Mouse (Mus musculus) limb, embryonic 14.5 days (tissue): Measurements from ENCODE around the gene Alk. TPM values are rescaled to one million over a fixed set of nuclear protein-coding genes. Genes with fewer than 3 reads are reported as not detected.

Experiments
- ATAC-seq: fragments of 200-750 bp; cut with Nextera tagmentation; 2 replicates; pipeline ENCODE4 v1.8.0; 2017; ENCODE audit warnings: low read depth, moderate number of reproducible peaks, moderate TSS enrichment; ENCODE audit not compliant: low FRiP score
- DNase-seq: peaks from one replicate; pipeline ENCODE4 v3.0.0-alpha.2; 2015; ENCODE audit warnings: low spot score
- H3K27ac ChIP-seq: fragments of 300-500 bp; sonication (generic); replicated peaks from 2 replicates; pipeline ENCODE4 v1.5.1; 2014; ENCODE audit warnings: low read depth, mild to moderate bottlenecking, low read length, moderate library complexity, mixed read lengths
- H3K27me3 ChIP-seq: fragments of 300-500 bp; sonication (generic); 2 replicates; pipeline ENCODE4 v1.6.1; 2014; ENCODE audit warnings: low read length, mixed read lengths; ENCODE audit not compliant: control insufficient read depth, insufficient read depth
- H3K36me3 ChIP-seq: fragments of 300-500 bp; sonication (generic); 2 replicates; pipeline ENCODE4 v1.6.1; 2014; ENCODE audit warnings: mild to moderate bottlenecking, low read length, moderate library complexity, mixed read lengths; ENCODE audit not compliant: control insufficient read depth, insufficient read depth
- H3K4me1 ChIP-seq: fragments of 300-500 bp; sonication (generic); 2 replicates; pipeline ENCODE4 v1.6.1; 2014; ENCODE audit warnings: antibody characterized with exemption, low read length, mixed read lengths; ENCODE audit not compliant: control insufficient read depth, insufficient read depth
- H3K4me2 ChIP-seq: fragments of 300-500 bp; sonication (generic); replicated peaks from 2 replicates; pipeline ENCODE4 v1.6.1; 2014; ENCODE audit warnings: low read depth, mild to moderate bottlenecking, low read length, moderate library complexity; ENCODE audit not compliant: severe bottlenecking
- H3K4me3 ChIP-seq: fragments of 300-500 bp; sonication (generic); replicated peaks from 2 replicates; pipeline ENCODE4 v1.5.1; 2014; ENCODE audit warnings: low read length
- H3K9ac ChIP-seq: fragments of 300-500 bp; sonication (generic); 2 replicates; pipeline ENCODE4 v1.6.1; 2014; ENCODE audit warnings: mild to moderate bottlenecking, low read depth, low read length, moderate library complexity; ENCODE audit not compliant: severe bottlenecking
- H3K9me3 ChIP-seq: fragments of 300-500 bp; sonication (generic); 2 replicates; pipeline ENCODE4 v1.6.1; 2016; ENCODE audit warnings: low read length; ENCODE audit not compliant: control insufficient read depth
- POLR2A ChIP-seq: fragments of 200-500 bp; IDR thresholded peaks from 2 replicates; pipeline ENCODE4 v1.8.0; 2012; ENCODE audit warnings: inconsistent platforms, mild to moderate bottlenecking, moderate library complexity, borderline replicate concordance; ENCODE audit not compliant: insufficient read depth, insufficient read length; ENCODE audit errors: extremely low read depth
- WGBS: fragments of 180-500 bp; shearing (Covaris S2); extraction: QIAGEN DNeasy Blood & Tissue Kit; methylation state at CpG from one replicate; pipeline ENCODE4 v1.1.7; 2014; 5-methylcytosine and 5-hydroxymethylcytosine counted together
- polyA plus RNA-seq, 2 experiments: library from polyadenylated mRNA; depleted of rRNA in 1 of 2; stranded (reverse) in 1 of 2; unstranded in 1 of 2; fragments of >200 nt; fragmentation: Nextera tagmentation in 1 of 2; extraction: Ambion mirVana in 1 of 2; gene quantifications; 2 replicates each; pipeline versions ENCODE4 v1.2.1 to v1.2.3; 2012 to 2014

Alk gene
- polyA plus RNA-seq, 2 experiments: 0.43 to 0.45 TPM

DNA sequence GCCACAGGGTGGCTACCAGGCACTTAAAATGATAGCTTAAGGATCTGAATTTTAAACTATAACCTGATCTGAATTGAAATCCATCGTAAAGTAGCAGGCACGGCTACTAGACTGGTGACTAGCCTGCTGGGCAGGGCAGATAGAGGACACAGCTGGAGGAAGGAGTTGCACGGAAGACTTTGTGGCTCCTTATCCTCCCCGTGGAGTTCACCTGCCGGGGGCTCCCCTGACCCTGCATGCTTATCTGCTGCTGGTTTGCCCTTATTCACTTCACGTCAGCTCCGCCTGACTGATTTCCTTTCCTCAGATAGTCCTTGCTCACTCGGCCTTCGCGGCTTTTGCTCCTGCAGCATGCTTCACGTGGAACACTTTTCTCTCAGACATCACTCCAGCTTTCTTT lies 484.1 kb downstream of the Alk start:
- Histone ChIP-seq H3K9me3 (peaks cover 12% of the 10 kb centered on the region; the same call in 1 of the 2 replicates), H3K4me1 (no peaks in the 10 kb centered on the region), H3K27ac (no peak overlapping the region), H3K4me3 (no peak overlapping the region), H3K9ac (no peak overlapping the region), H3K4me2 (no peak overlapping the region), H3K36me3 (no peaks in the 10 kb centered on the region), H3K27me3 (no peaks in the 10 kb centered on the region)
- DNase-seq (no peak), ATAC-seq (no peak)
- no peak for TF ChIP-seq POLR2A
- WGBS: 89% methylated on average over 11 of the region's 11 CpGs

DNA sequence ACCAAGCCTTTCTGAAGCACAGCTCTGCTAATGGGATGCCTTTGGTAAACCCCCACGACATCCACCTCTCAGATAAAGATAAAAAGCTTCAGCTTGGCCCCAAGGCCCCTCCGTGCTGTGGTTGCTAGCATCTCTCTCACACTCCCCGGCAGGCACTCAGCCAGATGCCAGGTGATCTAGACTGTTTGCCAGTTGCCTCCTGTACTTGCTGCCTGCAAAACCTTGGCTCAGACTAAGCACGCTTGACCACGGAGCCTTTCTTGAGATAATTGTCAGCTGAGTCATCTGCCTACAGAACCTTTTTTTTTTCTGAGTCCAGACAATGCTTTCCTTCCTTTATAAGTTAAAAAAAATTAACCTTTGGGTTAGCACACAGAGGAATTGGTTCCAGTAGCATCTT lies 486.1 kb downstream of the Alk start:
- H3K9ac ChIP-seq: no peak overlapping the region
- no peaks in the 10 kb centered on the region for H3K36me3 ChIP-seq
- 69% methylated on average over 5 of the region's 5 CpGs for WGBS
- no peak overlapping the region for H3K4me3 ChIP-seq
- peaks cover 7% of the 10 kb centered on the region; the same call in 1 of the 2 replicates for H3K9me3 ChIP-seq
- ATAC-seq: no peak
- no peaks in the 10 kb centered on the region for H3K4me1 ChIP-seq
- TF ChIP-seq POLR2A: no peak
- no peak for DNase-seq
- no peak overlapping the region for H3K4me2 ChIP-seq
- H3K27me3 ChIP-seq: no peaks in the 10 kb centered on the region
- no peak overlapping the region for H3K27ac ChIP-seq

DNA sequence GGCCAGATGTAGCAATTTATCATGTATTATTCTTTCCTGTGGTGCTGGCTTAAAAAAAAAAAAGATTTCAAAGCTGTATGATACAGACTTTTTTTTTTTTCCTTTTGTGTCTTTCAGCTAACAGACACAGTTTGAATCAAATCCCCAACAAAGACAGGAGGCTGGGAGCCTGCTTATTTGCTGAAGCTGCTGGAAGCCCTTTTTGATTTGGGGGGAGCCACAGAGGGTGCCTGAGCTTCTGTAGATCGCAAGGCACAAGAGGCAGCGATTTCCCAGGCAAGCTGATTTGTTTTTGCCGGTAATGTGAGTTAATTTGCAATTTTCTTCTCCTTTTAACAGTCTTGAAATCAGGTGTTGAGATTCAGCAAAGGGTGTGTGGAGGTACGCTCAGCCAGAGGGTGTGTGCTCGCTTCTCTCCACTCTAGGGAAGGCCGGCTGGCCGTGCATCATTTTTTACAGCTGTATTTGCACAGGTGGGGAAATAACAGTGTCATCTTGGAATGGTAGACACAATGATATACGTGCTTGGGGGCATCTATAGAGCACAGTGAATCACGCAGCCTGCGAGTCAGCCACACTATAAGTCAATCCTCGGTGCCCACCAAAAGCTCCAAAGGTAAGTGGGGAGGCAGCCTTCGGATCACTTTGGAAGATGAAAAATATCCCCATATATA lies 489.0 kb downstream of the Alk start:
- H3K27me3 ChIP-seq: no peaks in the 10 kb centered on the region
- H3K4me2 ChIP-seq: no peak overlapping the region
- 70% methylated on average over 12 of the region's 12 CpGs for WGBS
- H3K36me3 ChIP-seq: no peaks in the 10 kb centered on the region
- DNase-seq (no peak), ATAC-seq (no peak)
- H3K4me1 ChIP-seq: no peaks in the 10 kb centered on the region
- no peak for TF ChIP-seq POLR2A
- H3K9ac ChIP-seq: no peak overlapping the region
- H3K4me3 ChIP-seq: no peak overlapping the region
- no peaks in the 10 kb centered on the region for H3K9me3 ChIP-seq
- no peak overlapping the region for H3K27ac ChIP-seq

DNA sequence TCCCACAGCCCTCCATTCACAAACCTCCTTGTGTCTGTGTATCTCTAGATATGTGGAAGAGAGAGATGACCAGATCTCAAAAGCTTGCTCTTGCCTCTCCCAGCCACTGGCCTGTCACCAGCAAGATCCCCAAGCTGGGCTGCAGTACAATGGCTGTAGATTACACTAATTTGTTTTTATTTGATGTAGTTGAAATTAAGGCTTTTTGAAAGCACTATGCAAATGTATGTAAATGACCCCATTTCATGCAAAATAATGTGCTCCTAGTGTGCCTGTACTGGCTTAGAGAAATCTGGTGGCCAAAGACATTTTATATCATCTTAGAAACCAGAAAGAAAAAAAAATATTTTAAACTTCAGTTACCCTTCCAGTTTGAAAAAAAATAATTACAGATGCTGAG lies 492.4 kb downstream of the Alk start:
- TF ChIP-seq POLR2A: no peak
- no peaks in the 10 kb centered on the region for H3K9me3 ChIP-seq
- H3K9ac ChIP-seq: no peak overlapping the region
- no peak overlapping the region for H3K4me3 ChIP-seq
- H3K4me1 ChIP-seq: no peaks in the 10 kb centered on the region
- H3K27me3 ChIP-seq: no peaks in the 10 kb centered on the region
- ATAC-seq (no peak), DNase-seq (no peak)
- H3K27ac ChIP-seq: no peak overlapping the region
- no peak overlapping the region for H3K4me2 ChIP-seq
- no peaks in the 10 kb centered on the region for H3K36me3 ChIP-seq

DNA sequence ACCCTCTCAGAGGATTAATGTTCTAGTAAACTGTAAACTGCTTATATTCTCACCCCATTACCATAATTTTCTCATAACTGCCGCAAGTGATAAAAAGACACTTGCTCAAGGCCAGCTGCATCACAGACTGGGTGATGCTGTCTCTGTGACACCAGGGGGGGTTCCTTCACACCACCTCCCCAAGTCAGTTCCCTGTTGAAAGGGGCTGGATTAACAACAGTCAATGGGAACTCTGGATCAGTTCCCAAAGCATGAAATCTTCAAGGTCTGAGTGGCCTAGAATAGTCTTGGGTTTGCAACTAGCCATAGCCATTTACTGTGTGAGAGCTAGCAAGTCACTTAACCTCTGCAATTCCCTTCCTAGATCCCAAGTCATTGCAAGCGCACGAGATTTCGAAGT lies 492.9 kb downstream of the Alk start:
- no peak for ATAC-seq
- H3K4me1 ChIP-seq: no peaks in the 10 kb centered on the region
- no peak for TF ChIP-seq POLR2A

DNA sequence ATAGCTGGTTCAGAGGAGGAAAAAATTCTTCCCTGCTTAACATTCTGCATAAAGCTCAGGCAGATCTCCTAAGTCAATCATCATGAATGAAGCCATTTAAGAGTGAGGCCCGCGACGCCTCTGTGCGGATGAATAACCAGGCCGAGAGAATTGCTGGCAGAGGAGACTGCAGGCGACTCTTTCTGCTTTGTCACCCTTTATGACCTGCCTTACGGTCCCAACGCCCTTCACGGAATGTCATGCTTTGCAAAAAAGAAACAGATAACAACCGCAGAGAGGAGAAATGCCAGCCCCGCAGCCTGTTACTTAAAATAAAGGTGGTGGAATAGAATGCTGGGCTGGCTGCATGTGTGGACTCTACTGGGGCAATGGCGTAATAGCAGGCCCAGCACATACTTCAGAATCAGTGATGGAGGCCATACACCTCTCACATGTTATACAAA lies 517.1 kb downstream of the Alk start:
- Histone ChIP-seq H3K4me2 (no peak overlapping the region), H3K4me1 (no peaks in the 10 kb centered on the region), H3K27ac (no peak overlapping the region), H3K9me3 (no peaks in the 10 kb centered on the region), H3K9ac (no peak overlapping the region), H3K36me3 (no peaks in the 10 kb centered on the region), H3K4me3 (no peak overlapping the region), H3K27me3 (no peaks in the 10 kb centered on the region)
- WGBS: 81% methylated on average over 12 of the region's 12 CpGs
- no peak for ATAC-seq
- DNase-seq: no peak
- TF ChIP-seq POLR2A: no peak

More for the DNA sequence above, 492.9 kb downstream of the Alk start:
- WGBS: 82% methylated on average over 4 of the region's 4 CpGs
- Histone ChIP-seq H3K27me3 (no peaks in the 10 kb centered on the region), H3K9ac (no peak overlapping the region), H3K27ac (no peak overlapping the region), H3K4me2 (no peak overlapping the region), H3K36me3 (no peaks in the 10 kb centered on the region), H3K9me3 (no peaks in the 10 kb centered on the region), H3K4me3 (no peak overlapping the region)
- no peak for DNase-seq
